Mouse (Mus musculus): ENCODE data around the gene Ilvbl. TPM values are rescaled to one million over a fixed set of nuclear protein-coding genes. Genes with fewer than 3 reads are reported as not detected.

The Ilvbl gene
- polyA plus RNA-seq, 1 experiment from 2014 or later = 22.6 TPM

Small RNAs within 50 kb of the gene (microRNA-seq; reads per million reads assigned to microRNA genes)
- not detected for gene Gm27541 (ENCODE audit: insufficient number of aligned reads)

Other genes starting within 250 kb of the Ilvbl start
- 52.3 and 57.9 TPM in 2 replicates for gene Agpat3, start 221.9 kb upstream of the Ilvbl start, polyA plus RNA-seq (2014; fragmentation: Nextera tagmentation; extraction: Ambion mirVana)
- gene Rrp1, start 161.3 kb upstream of the Ilvbl start, polyA plus RNA-seq (2014; fragmentation: Nextera tagmentation; extraction: Ambion mirVana) = 290 and 324 TPM in 2 replicates
- gene Cstb, start 148.7 kb upstream of the Ilvbl start, polyA plus RNA-seq (2014; fragmentation: Nextera tagmentation; extraction: Ambion mirVana) = 104 and 112 TPM in 2 replicates
- 8.0 and 9.2 TPM in 2 replicates for gene Pdxk, start 109.4 kb upstream of the Ilvbl start, polyA plus RNA-seq (2014; fragmentation: Nextera tagmentation; extraction: Ambion mirVana)
- gene Olfr1358, start 56.9 kb upstream of the Ilvbl start, polyA plus RNA-seq (2014; fragmentation: Nextera tagmentation; extraction: Ambion mirVana) = not detected in 2 replicates
- 13.5 and 14.3 TPM in 2 replicates for gene Syde1, start 17.6 kb downstream of the Ilvbl start, polyA plus RNA-seq (2014; fragmentation: Nextera tagmentation; extraction: Ambion mirVana)
- not detected in 2 replicates for gene Olfr1357, start 43.7 kb downstream of the Ilvbl start, polyA plus RNA-seq (2014; fragmentation: Nextera tagmentation; extraction: Ambion mirVana)
- not detected in 2 replicates for gene Casp14, start 143.9 kb downstream of the Ilvbl start, polyA plus RNA-seq (2014; fragmentation: Nextera tagmentation; extraction: Ambion mirVana)
- gene Ccdc105, start 178.7 kb downstream of the Ilvbl start, polyA plus RNA-seq (2014; fragmentation: Nextera tagmentation; extraction: Ambion mirVana) = 0.15 and 0.20 TPM in 2 replicates
- 1.4 and 1.5 TPM in 2 replicates for gene Slc1a6, start 206.2 kb downstream of the Ilvbl start, polyA plus RNA-seq (2014; fragmentation: Nextera tagmentation; extraction: Ambion mirVana)